8 mouse cellular contexts compared by ENCODE assay signal in the genomic region with DNA sequence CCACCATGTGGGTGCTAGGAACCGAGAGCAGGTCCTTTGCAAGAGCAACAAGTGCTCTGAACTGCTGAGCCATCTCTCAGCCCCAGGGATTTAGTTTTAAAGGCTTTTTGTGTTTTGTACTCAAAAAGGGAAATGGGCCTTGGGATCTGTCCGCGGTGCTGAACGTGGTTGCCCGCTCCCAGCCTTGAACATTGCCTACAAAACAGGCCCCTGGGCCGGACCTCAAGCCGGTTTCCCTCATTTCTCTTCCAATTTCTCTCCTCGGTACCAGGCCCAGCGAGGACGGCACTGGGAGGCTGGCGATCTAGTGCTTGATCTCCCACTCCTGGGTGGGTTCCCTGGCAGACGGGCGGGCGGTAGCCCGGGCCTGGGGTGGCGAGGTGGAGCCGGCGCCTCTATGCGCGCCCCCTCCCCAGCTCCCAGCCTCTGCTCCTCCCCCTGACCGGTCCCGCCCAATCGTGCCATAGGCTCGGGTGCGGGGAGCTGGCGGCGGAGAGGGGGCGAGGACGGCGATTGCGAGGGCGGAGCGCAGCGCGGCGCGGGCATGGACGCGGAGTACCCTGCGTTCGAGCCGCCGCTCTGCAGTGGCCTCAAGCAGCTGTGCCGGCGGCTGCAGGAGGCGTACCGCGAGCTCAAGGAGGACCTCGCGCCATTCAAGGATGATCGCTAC. TPM values are rescaled to one million over a fixed set of nuclear protein-coding genes. Genes with fewer than 3 reads are reported as not detected.
DNase-seq lines count a peak whose midpoint lies in the region; ATAC-seq and TF ChIP-seq lines count a peak whose summit lies in the region.
"Not testable (repeated sequence)": the region's sequence is repeated elsewhere in the genome, so short reads cannot be mapped to it uniquely, and the experiment has no call there.

A gene (plus strand): TSS at position 461 of the 670 bp plus-strand sequence.

- H3K36me3 ChIP-seq in E14TG2a.4 (ENCODE audit: insufficient read depth, low read length); forebrain, embryonic 13.5 days (ENCODE audit: poor library complexity, severe bottlenecking); kidney, embryonic 14.5 days (ENCODE audit: control insufficient read depth, insufficient read depth, low read length); lung, postnatal 0 days (ENCODE audit: insufficient read depth, low read length); neural tube, embryonic 15.5 days: not testable (repeated sequence)

- under 1% methylated on average over 22 of the region's 51 CpGs for WGBS in forebrain, embryonic 13.5 days
- under 1% methylated on average over 19 of the region's 51 CpGs for WGBS in kidney, embryonic 14.5 days
- no CpG with 5 or more reads among the region's 51 CpGs for WGBS in lung, postnatal 0 days
- WGBS in neural tube, embryonic 15.5 days: 0% methylated on average over 1 of the region's 51 CpGs

- peak within 1 kb of the TSS; percentile 67 for H3K4me3 ChIP-seq in E14TG2a.4 (replicated peaks; ENCODE audit: low read length)
- H3K4me3 ChIP-seq in forebrain, embryonic 13.5 days: peak within 1 kb of the TSS; percentile 33
- H3K4me3 ChIP-seq in kidney, embryonic 14.5 days (ENCODE audit: low read length): peak within 1 kb of the TSS; percentile 9; the same call in 1 of the 2 replicates
- not testable (repeated sequence) for H3K4me3 ChIP-seq in lung, postnatal 0 days (ENCODE audit: low read depth, low read length)
- peak within 1 kb of the TSS; percentile 42 for H3K4me3 ChIP-seq in neural tube, embryonic 15.5 days (replicated peaks)

- not testable (repeated sequence) for TF ChIP-seq EP300 in lung, postnatal 0 days (IDR thresholded peaks at IDR 0.05)

- not testable (repeated sequence) for H3K9me3 ChIP-seq in E14TG2a.4 (ENCODE audit: low read length); forebrain, embryonic 13.5 days (replicated peaks); kidney, embryonic 14.5 days (ENCODE audit: control insufficient read depth, low read length); lung, postnatal 0 days (ENCODE audit: low read length); neural tube, embryonic 15.5 days (replicated peaks)

- H3K4me2 ChIP-seq in forebrain, embryonic 13.5 days: peak within 1 kb of the TSS; percentile 57
- peak within 1 kb of the TSS; percentile 39 for H3K4me2 ChIP-seq in kidney, embryonic 14.5 days (replicated peaks; ENCODE audit: low read depth, low read length)
- not testable (repeated sequence) for H3K4me2 ChIP-seq in lung, postnatal 0 days (replicated peaks; ENCODE audit: low read depth, low read length)
- peak within 1 kb of the TSS; percentile 54 for H3K4me2 ChIP-seq in neural tube, embryonic 15.5 days

- H3K27me3 ChIP-seq in E14TG2a.4 (ENCODE audit: insufficient read depth, low read length); forebrain, embryonic 13.5 days; kidney, embryonic 14.5 days (ENCODE audit: control insufficient read depth, insufficient read depth, low read length); lung, postnatal 0 days (replicated peaks; ENCODE audit: insufficient read depth, low read length); neural tube, embryonic 15.5 days (replicated peaks): not testable (repeated sequence)

- TF ChIP-seq CTCF in E14TG2a.4 (conservative IDR thresholded peaks at IDR 0.05; ENCODE audit: low read length); lung, postnatal 0 days (IDR thresholded peaks at IDR 0.05): not testable (repeated sequence)

- peak; percentile 57 for ATAC-seq in cerebellum, adult (ENCODE audit: insufficient number of reproducible peaks, low FRiP score, low TSS enrichment)
- peak; percentile 86 for ATAC-seq in forebrain, embryonic 13.5 days
- ATAC-seq in kidney, embryonic 14.5 days (ENCODE audit: low FRiP score, low TSS enrichment): peak; percentile 71; the same call in 1 of the 2 replicates
- ATAC-seq in lung, postnatal 0 days: peak; percentile 44
- ATAC-seq in neural tube, embryonic 15.5 days (ENCODE audit: low FRiP score): peak; percentile 93

- intact Hi-C loops in heart, postnatal 10 days (cut with DNase I); left cerebral cortex, postnatal 14 days (cut with DNase I): not testable (repeated sequence)

- H3K9ac ChIP-seq in forebrain, embryonic 13.5 days; kidney, embryonic 14.5 days (ENCODE audit: low read depth, low read length); lung, postnatal 0 days (replicated peaks; ENCODE audit: low read depth): not testable (repeated sequence)
- peak within 1 kb of the TSS; percentile 47; the same call in 1 of the 2 replicates for H3K9ac ChIP-seq in neural tube, embryonic 15.5 days (replicated peaks)

- H3K27ac ChIP-seq in forebrain, embryonic 13.5 days; kidney, embryonic 14.5 days (ENCODE audit: low read depth, low read length); lung, postnatal 0 days (ENCODE audit: low read length): not testable (repeated sequence)
- H3K27ac ChIP-seq in neural tube, embryonic 15.5 days (replicated peaks): peak within 1 kb of the TSS; percentile 69; the same call in 1 of the 2 replicates

- not testable (repeated sequence) for H3K4me1 ChIP-seq in E14TG2a.4 (replicated peaks; ENCODE audit: low read depth, low read length); forebrain, embryonic 13.5 days; kidney, embryonic 14.5 days (ENCODE audit: control insufficient read depth, insufficient read depth, low read length); lung, postnatal 0 days (ENCODE audit: insufficient read depth, low read depth, low read length); neural tube, embryonic 15.5 days

- DNase-seq in heart, postnatal 10 days; left cerebral cortex, postnatal 14 days (ENCODE audit: low spot score in 2 of 2); lung, postnatal 0 days (ENCODE audit: low spot score): not testable (repeated sequence)

RNA-seq across cellular contexts. Expression of the gene that starts here (rescaled TPM):
- polyA plus RNA-seq in forebrain, embryonic 13.5 days (2015; fragmentation: Nextera tagmentation; extraction: Ambion mirVana): 23.4 and 28.1 TPM in 2 replicates
- total RNA-seq in heart, postnatal 10 days (2021): 10 to 100 TPM; 12.2 to 12.4 TPM
- polyA plus RNA-seq in kidney, embryonic 14.5 days (2014; fragmentation: Nextera tagmentation; extraction: Ambion mirVana): 8.4 and 15.8 TPM in 2 replicates
- 10 to 100 TPM; 93.1 to 93.7 TPM for total RNA-seq in left cerebral cortex, postnatal 14 days (2021)
- polyA plus RNA-seq in lung, postnatal 0 days (2015; fragmentation: Nextera tagmentation; extraction: Ambion mirVana): 15.0 and 16.1 TPM in 2 replicates
- 48.3 and 53.6 TPM in 2 replicates for polyA plus RNA-seq in neural tube, embryonic 15.5 days (2015; fragmentation: Nextera tagmentation; extraction: Ambion mirVana)

Comparison
In these comparisons a context has a peak if more than half of its experiments do, and no peak if none do; other contexts are left out.
1. RNA of the gene that starts here (total RNA-seq): 93.1 to 93.7 TPM in left cerebral cortex, postnatal 14 days; 12.2 to 12.4 TPM in heart, postnatal 10 days; every median in the first group is over 4 times any median in the second.
2. Peak in every context shown above with its lines, with median percentiles within 50 percentile points of each other: ATAC-seq.